Mouse (Mus musculus) embryonic fibroblast, embryonic 13.5 days (primary cell): ENCODE data around the gene Lingo2. TPM values are rescaled to one million over a fixed set of nuclear protein-coding genes. Genes with fewer than 3 reads are reported as not detected.
A peak's percentile ranks its signal among the peaks of the same experiment; 100 is the strongest.
"Not testable (repeated sequence)": the region's sequence is repeated elsewhere in the genome, so short reads cannot be mapped to it uniquely, and the experiment has no call there.

Source experiments
- H3K27ac ChIP-seq: 2 replicates; pipeline ENCODE4 v1.5.1; 2012; ENCODE audit warnings: low read length, control low read depth, inconsistent platforms; ENCODE audit not compliant: insufficient read depth
- H3K4me1 ChIP-seq: 2 replicates; pipeline ENCODE4 v1.6.1; 2011; ENCODE audit warnings: low read length; ENCODE audit not compliant: control insufficient read depth, insufficient read depth
- H3K4me3 ChIP-seq: 2 replicates; pipeline ENCODE4 v1.5.1; 2011; ENCODE audit warnings: mild to moderate bottlenecking, control low read depth, low read length; ENCODE audit not compliant: insufficient read depth
- CTCF ChIP-seq: IDR thresholded peaks from 2 replicates; pipeline ENCODE4 v1.5.1; 2011; ENCODE audit warnings: mild to moderate bottlenecking, control low read depth, low read length, moderate library complexity, borderline replicate concordance; ENCODE audit not compliant: insufficient read depth
- POLR2A ChIP-seq: IDR thresholded peaks from 2 replicates; pipeline ENCODE4 v1.6.1; 2011; ENCODE audit warnings: low read depth, mild to moderate bottlenecking, control low read depth, low read length, moderate library complexity
- polyA plus RNA-seq: library from polyadenylated mRNA; stranded (reverse); fragments of >200 nt; gene quantifications from 2 replicates; pipeline ENCODE4 v1.2.4, GENCODE M21; 2011; ENCODE audit warnings: low read depth; ENCODE audit not compliant: missing spikeins, insufficient read length

Lingo2 gene
- polyA plus RNA-seq, 1 experiment, result 3.9 TPM

GRCm38 (mm10) chr4:36095482-36095881, 856.1 kb downstream of the Lingo2 start:
- no peak overlapping the region for H3K4me3 ChIP-seq
- H3K27ac ChIP-seq, result no peak overlapping the region
- no peaks in the 10 kb centered on the region for H3K4me1 ChIP-seq
- no peak for TF ChIP-seq CTCF
- no peak for TF ChIP-seq POLR2A

GRCm38 (mm10) chr4:36081095-36081852, 870.3 kb downstream of the Lingo2 start:
- no peak overlapping the region for H3K27ac ChIP-seq
- no peaks in the 10 kb centered on the region for H3K4me1 ChIP-seq
- H3K4me3 ChIP-seq, result no peak overlapping the region
- TF ChIP-seq CTCF, result no peak
- no peak for TF ChIP-seq POLR2A

GRCm38 (mm10) chr4:36078910-36079525, 872.5 kb downstream of the Lingo2 start:
- no peak for TF ChIP-seq POLR2A
- no peak for TF ChIP-seq CTCF
- no peaks in the 10 kb centered on the region for H3K4me1 ChIP-seq
- no peak overlapping the region for H3K27ac ChIP-seq
- no peak overlapping the region for H3K4me3 ChIP-seq

- H3K4me3 ChIP-seq, H3K4me1 ChIP-seq: not testable (repeated sequence)
Observed at GRCm38 (mm10) chr4:36064701-36065100, 886.8 kb downstream of the Lingo2 start.

GRCm38 (mm10) chr4:36052791-36053376, 898.7 kb downstream of the Lingo2 start:
- no peaks in the 10 kb centered on the region for H3K4me1 ChIP-seq
- TF ChIP-seq POLR2A, result no peak
- no peak for TF ChIP-seq CTCF

More at GRCm38 (mm10) chr4:36064701-36065100, 886.8 kb downstream of the Lingo2 start:
- not testable (repeated sequence) for H3K27ac ChIP-seq

GRCm38 (mm10) chr4:36040361-36040760, 911.2 kb downstream of the Lingo2 start:
- Histone ChIP-seq H3K4me1 (no peaks in the 10 kb centered on the region), H3K4me3 (no peak overlapping the region), H3K27ac (no peak overlapping the region)
- TF ChIP-seq CTCF (no peak), POLR2A (no peak)

More at GRCm38 (mm10) chr4:36052791-36053376, 898.7 kb downstream of the Lingo2 start:
- Histone ChIP-seq H3K4me3 (no peak overlapping the region), H3K27ac (no peak overlapping the region)

- 0 out of 2 replicates have a peak, but pooled peaks cover 2% of the 10 kb centered on the region for H3K4me1 ChIP-seq
- H3K4me3 ChIP-seq, result no peak overlapping the region
- no peak for TF ChIP-seq POLR2A
- no peak for TF ChIP-seq CTCF
- no peak overlapping the region for H3K27ac ChIP-seq
Observed at GRCm38 (mm10) chr4:36038742-36039141, 912.8 kb downstream of the Lingo2 start.

- Histone ChIP-seq H3K4me3 (no peak overlapping the region), H3K4me1 (0 out of 2 replicates have a peak, but pooled peaks cover 2% of the 10 kb centered on the region), H3K27ac (no peak overlapping the region)
- TF ChIP-seq CTCF (no peak), POLR2A (no peak)
Observed at GRCm38 (mm10) chr4:36032039-36032438, 919.5 kb downstream of the Lingo2 start.

- TF ChIP-seq POLR2A (no peak), CTCF (no peak)
- peaks cover 10% of the 10 kb centered on the region for H3K4me1 ChIP-seq
- peak overlapping the region; percentile 2; the same call in 1 of the 2 replicates for H3K27ac ChIP-seq
- H3K4me3 ChIP-seq, result no peak overlapping the region
Observed at GRCm38 (mm10) chr4:36014181-36014580, 937.4 kb downstream of the Lingo2 start.
